Mouse (Mus musculus): Measurements from ENCODE around the gene Gpam. TPM values are rescaled to one million over a fixed set of nuclear protein-coding genes. Genes with fewer than 3 reads are reported as not detected.
"Not testable (repeated sequence)": the region's sequence is repeated elsewhere in the genome, so short reads cannot be mapped to it uniquely, and the experiment has no call there.

Gpam gene
- 20.1 and 20.6 TPM in 2 replicates for polyA plus RNA-seq (2015; fragmentation: Nextera tagmentation; extraction: Ambion mirVana)

DNA sequence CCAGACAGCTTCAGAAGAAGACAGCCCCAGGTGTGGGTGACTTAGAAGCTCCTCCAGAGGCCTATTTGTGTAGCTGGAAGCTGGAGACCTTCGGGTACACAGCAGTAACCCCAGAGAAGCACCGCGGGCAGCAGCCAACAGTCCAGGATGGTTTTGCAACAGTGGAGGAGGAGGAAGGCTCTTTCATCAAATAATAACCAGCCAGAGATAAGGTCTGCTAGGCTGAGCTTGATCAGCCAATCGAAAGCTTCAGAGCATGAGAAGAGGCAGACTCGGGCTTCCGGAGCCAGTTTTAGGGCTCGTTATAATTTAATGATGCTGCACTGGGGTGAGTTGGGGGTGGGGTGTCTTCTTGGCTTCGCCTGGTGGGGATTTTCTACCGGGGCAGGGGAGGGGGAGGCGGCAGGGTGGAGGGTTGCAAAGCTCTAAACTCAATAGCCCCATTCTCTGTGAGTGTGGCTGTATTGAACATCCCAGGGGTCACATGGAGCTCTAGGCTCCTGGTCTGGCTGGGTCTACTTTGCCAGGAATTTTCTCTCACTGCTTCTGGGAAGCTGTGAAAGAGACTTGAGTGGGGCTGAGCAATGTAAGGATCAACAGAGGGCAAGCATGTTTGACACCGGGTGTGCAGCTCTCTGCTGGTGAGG is at the start of gene Gpam:
Gpam (minus strand) TSS at position 167 of the 647 bp plus-strand sequence.
- WGBS = 37% methylated on average over 11 of the region's 11 CpGs
- H3K4me3 ChIP-seq (ENCODE audit: low read length) = peak within 1 kb of the TSS; percentile 12
- peak within 1 kb of the TSS; percentile 28 for H3K4me2 ChIP-seq (replicated peaks; ENCODE audit: low read depth, low read length)

DNA sequence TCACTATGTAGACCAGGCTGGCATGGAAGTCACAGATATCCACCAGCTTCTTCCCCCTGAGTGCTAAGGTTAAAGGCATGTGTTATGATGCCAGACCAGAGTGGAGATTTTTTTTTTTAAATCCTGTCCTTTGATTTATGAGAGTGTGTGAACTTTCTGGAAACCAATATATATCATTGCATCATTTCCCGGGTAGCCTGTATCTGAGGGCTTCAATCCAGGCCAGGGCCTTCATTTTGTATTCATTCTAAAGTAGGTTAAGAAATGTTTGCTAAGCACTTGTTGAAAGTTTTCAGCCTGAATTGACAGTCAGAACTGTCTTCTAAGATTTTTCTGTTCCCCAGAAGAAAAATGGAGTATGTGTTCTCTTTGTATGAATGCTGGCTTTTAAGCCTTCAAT is 44.5 kb upstream of the Gpam start:
- H3K9me3 ChIP-seq (ENCODE audit: low read length) = peaks cover 9% of the 10 kb centered on the region
- no peaks in the 10 kb centered on the region for H3K36me3 ChIP-seq (ENCODE audit: insufficient read depth, low read length)
- no peaks in the 10 kb centered on the region for H3K4me1 ChIP-seq (ENCODE audit: insufficient read depth, low read length)
- H3K4me3 ChIP-seq (ENCODE audit: low read length) = no peak overlapping the region
- H3K27ac ChIP-seq (ENCODE audit: low read length) = no peak overlapping the region
- H3K27me3 ChIP-seq (ENCODE audit: insufficient read depth, low read length) = no peaks in the 10 kb centered on the region
- 46% methylated on average over 1 of the region's 1 CpGs for WGBS
- H3K9ac ChIP-seq (replicated peaks; ENCODE audit: low read length) = no peak overlapping the region
- no peak for ATAC-seq (ENCODE audit: low FRiP score, low TSS enrichment)
- H3K4me2 ChIP-seq (replicated peaks; ENCODE audit: low read depth, low read length) = no peak overlapping the region

More for the DNA sequence above, at the start of gene Gpam:
- Histone ChIP-seq H3K9me3 (ENCODE audit: low read length) (no peaks in the 10 kb centered on the region), H3K27ac (ENCODE audit: low read length) (0 out of 2 replicates have a peak within 1 kb of the TSS, but pooled peaks have one; percentile 57), H3K9ac (replicated peaks; ENCODE audit: low read length) (no peak within 1 kb of the TSS), H3K4me1 (ENCODE audit: insufficient read depth, low read length) (peaks cover 33% of the 10 kb centered on the region), H3K36me3 (ENCODE audit: insufficient read depth, low read length) (no peaks in the 10 kb centered on the region), H3K27me3 (ENCODE audit: insufficient read depth, low read length) (no peaks in the 10 kb centered on the region)
- no peak for ATAC-seq (ENCODE audit: low FRiP score, low TSS enrichment)

DNA sequence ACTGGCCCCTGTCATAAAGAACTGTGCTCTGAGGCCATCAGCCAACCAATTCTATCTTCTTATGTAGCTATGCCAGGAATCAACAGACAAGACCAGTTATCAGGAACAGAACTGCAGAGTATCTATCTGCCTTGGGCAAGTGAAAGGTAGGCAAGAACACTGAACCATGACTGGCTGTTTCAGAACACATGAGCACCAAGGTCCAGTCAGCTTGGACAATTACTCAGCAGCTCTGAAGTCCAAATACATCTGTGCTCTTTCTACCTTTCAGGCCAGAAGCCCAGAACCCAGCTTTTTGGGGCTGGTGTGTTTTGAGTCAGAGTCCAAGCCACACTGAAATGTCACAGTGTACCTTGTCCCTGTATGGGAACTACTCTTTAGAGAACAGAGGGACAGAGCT is 43.4 kb upstream of the Gpam start:
- no peak overlapping the region for H3K4me2 ChIP-seq (replicated peaks; ENCODE audit: low read depth, low read length)
- no peak for ATAC-seq (ENCODE audit: low FRiP score, low TSS enrichment)
- no peaks in the 10 kb centered on the region for H3K36me3 ChIP-seq (ENCODE audit: insufficient read depth, low read length)
- H3K9me3 ChIP-seq (ENCODE audit: low read length) = peaks cover 9% of the 10 kb centered on the region
- no peak overlapping the region for H3K4me3 ChIP-seq (ENCODE audit: low read length)
- no peak overlapping the region for H3K27ac ChIP-seq (ENCODE audit: low read length)
- H3K27me3 ChIP-seq (ENCODE audit: insufficient read depth, low read length) = no peaks in the 10 kb centered on the region
- no peak overlapping the region for H3K9ac ChIP-seq (replicated peaks; ENCODE audit: low read length)
- H3K4me1 ChIP-seq (ENCODE audit: insufficient read depth, low read length) = no peaks in the 10 kb centered on the region

DNA sequence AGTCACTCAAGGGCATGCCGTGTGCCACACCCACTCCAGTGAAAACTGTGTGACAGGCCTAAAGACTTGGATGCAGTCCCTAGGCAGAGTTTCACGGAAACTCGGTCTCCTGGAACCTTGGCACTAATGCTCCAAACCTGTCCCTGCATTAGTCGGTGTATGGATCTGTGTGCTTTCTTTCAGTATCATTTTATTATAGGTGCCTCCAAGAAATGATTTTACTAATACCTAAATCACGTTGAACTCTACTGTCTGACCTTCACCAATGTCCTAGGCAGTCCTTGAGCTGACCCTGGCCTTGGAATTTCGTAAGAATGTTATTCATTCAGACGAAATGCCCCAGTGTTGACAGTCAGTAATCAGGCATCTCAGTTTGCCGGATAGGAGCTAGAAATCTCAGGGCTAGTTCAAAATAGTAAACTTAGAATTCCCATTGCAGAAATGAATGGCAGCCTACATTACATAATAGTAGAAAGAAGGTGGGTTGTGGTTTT is 42.2 kb upstream of the Gpam start:
- WGBS = 92% methylated on average over 8 of the region's 8 CpGs

DNA sequence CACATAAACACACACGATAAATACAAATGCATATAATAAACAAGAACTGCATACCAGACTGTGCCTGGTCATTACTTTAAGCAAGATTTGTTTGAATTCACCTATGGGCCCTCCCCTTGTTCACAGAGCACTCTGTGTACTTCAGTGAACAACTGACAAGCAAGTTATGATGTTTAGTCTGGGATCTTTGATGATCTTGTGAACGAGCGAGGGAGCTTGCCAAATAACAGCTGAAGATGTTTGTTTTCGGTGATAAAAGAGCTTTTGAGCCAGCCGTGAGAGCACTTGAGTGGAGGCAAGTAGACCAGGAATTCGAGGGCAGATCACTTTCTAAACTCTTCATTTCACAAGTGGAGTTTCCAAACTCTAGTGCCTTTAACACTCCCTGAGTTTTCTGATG is 41.3 kb upstream of the Gpam start:
- no peak overlapping the region for H3K4me3 ChIP-seq (ENCODE audit: low read length)
- H3K9ac ChIP-seq (replicated peaks; ENCODE audit: low read length) = no peak overlapping the region
- no peaks in the 10 kb centered on the region for H3K27me3 ChIP-seq (ENCODE audit: insufficient read depth, low read length)
- no peak overlapping the region for H3K27ac ChIP-seq (ENCODE audit: low read length)
- no peaks in the 10 kb centered on the region for H3K4me1 ChIP-seq (ENCODE audit: insufficient read depth, low read length)
- H3K9me3 ChIP-seq (ENCODE audit: low read length) = peaks cover 9% of the 10 kb centered on the region
- no peaks in the 10 kb centered on the region for H3K36me3 ChIP-seq (ENCODE audit: insufficient read depth, low read length)
- ATAC-seq (ENCODE audit: low FRiP score, low TSS enrichment) = no peak
- 69% methylated on average over 6 of the region's 6 CpGs for WGBS
- no peak overlapping the region for H3K4me2 ChIP-seq (replicated peaks; ENCODE audit: low read depth, low read length)

More for the DNA sequence above, 42.2 kb upstream of the Gpam start:
- not testable (repeated sequence) for H3K9me3 ChIP-seq (ENCODE audit: low read length); H3K4me3 ChIP-seq (ENCODE audit: low read length); H3K27me3 ChIP-seq (ENCODE audit: insufficient read depth, low read length); H3K9ac ChIP-seq (replicated peaks; ENCODE audit: low read length); ATAC-seq (ENCODE audit: low FRiP score, low TSS enrichment); H3K4me1 ChIP-seq (ENCODE audit: insufficient read depth, low read length); H3K27ac ChIP-seq (ENCODE audit: low read length); H3K36me3 ChIP-seq (ENCODE audit: insufficient read depth, low read length); H3K4me2 ChIP-seq (replicated peaks; ENCODE audit: low read depth, low read length)

DNA sequence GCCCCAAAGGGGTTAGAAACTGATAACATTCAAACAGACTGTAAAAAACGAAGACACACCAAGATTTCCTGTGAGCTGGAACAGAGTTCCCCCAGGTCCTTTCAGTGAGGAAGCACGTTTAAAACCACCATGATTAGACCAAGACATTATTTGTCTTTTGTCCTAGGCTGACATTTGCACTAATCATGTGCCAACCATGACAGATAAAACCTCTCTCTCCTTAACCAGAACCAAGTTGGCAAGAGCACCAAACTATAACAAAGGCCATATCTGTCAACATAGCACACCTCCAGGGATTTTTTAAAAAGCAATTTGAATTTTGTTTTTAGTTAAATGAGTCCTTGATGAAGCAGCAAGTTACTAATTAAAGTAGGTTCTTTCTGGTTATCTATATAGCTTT is 40.7 kb upstream of the Gpam start:
- no peak overlapping the region for H3K4me2 ChIP-seq (replicated peaks; ENCODE audit: low read depth, low read length)
- H3K9me3 ChIP-seq (ENCODE audit: low read length) = peaks cover 9% of the 10 kb centered on the region
- no peaks in the 10 kb centered on the region for H3K36me3 ChIP-seq (ENCODE audit: insufficient read depth, low read length)
- H3K9ac ChIP-seq (replicated peaks; ENCODE audit: low read length) = no peak overlapping the region
- no peak overlapping the region for H3K4me3 ChIP-seq (ENCODE audit: low read length)
- ATAC-seq (ENCODE audit: low FRiP score, low TSS enrichment) = no peak
- no peaks in the 10 kb centered on the region for H3K27me3 ChIP-seq (ENCODE audit: insufficient read depth, low read length)
- H3K27ac ChIP-seq (ENCODE audit: low read length) = no peak overlapping the region
- WGBS = 64% methylated on average over 2 of the region's 2 CpGs
- no peaks in the 10 kb centered on the region for H3K4me1 ChIP-seq (ENCODE audit: insufficient read depth, low read length)

DNA sequence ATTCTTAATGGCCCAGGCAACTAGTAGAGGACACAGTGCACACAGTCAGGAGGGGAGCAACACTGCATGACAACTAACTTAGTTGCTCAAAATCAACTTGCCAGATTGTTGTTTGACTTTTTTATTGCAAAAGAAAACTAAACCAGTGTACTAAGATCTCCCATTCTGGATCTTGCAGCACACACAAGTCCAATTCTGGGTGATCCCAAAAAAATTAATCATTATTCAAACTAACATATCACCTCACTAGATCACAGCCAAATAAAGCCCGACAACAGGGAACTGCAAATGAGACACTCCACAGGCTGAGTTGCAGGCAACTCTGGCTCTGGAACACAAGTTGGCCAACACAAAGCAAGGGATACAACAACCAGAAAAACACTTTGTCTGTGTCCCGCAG is 39.7 kb upstream of the Gpam start:
- Histone ChIP-seq H3K4me2 (replicated peaks; ENCODE audit: low read depth, low read length) (no peak overlapping the region), H3K9me3 (ENCODE audit: low read length) (peaks cover 9% of the 10 kb centered on the region), H3K4me1 (ENCODE audit: insufficient read depth, low read length) (no peaks in the 10 kb centered on the region), H3K4me3 (ENCODE audit: low read length) (no peak overlapping the region), H3K27me3 (ENCODE audit: insufficient read depth, low read length) (no peaks in the 10 kb centered on the region), H3K36me3 (ENCODE audit: insufficient read depth, low read length) (no peaks in the 10 kb centered on the region), H3K27ac (ENCODE audit: low read length) (no peak overlapping the region), H3K9ac (replicated peaks; ENCODE audit: low read length) (no peak overlapping the region)
- WGBS = 81% methylated on average over 2 of the region's 2 CpGs
- no peak for ATAC-seq (ENCODE audit: low FRiP score, low TSS enrichment)

DNA sequence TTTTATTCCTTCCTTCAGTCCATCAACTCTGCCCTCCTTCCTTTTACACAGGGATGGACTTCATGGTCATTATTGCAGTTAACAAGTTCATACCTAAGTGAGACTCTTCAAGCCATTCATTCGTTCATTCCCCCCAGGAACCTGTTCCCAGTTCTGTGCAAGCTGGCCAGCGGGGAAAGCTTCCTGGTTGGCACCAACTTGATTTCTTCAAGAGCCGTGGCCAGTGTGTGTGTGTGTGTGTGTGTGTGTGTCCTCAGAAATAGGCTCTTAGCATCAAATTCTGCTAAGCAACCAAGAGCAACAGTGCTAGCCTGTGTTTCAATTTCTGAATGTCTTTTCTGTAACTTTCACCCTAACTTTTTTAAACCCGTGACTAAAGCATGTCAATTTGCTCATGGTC is 38.9 kb upstream of the Gpam start:
- 78% methylated on average over 4 of the region's 4 CpGs for WGBS
- H3K9me3 ChIP-seq (ENCODE audit: low read length) = peaks cover 9% of the 10 kb centered on the region
- no peak overlapping the region for H3K4me2 ChIP-seq (replicated peaks; ENCODE audit: low read depth, low read length)

DNA sequence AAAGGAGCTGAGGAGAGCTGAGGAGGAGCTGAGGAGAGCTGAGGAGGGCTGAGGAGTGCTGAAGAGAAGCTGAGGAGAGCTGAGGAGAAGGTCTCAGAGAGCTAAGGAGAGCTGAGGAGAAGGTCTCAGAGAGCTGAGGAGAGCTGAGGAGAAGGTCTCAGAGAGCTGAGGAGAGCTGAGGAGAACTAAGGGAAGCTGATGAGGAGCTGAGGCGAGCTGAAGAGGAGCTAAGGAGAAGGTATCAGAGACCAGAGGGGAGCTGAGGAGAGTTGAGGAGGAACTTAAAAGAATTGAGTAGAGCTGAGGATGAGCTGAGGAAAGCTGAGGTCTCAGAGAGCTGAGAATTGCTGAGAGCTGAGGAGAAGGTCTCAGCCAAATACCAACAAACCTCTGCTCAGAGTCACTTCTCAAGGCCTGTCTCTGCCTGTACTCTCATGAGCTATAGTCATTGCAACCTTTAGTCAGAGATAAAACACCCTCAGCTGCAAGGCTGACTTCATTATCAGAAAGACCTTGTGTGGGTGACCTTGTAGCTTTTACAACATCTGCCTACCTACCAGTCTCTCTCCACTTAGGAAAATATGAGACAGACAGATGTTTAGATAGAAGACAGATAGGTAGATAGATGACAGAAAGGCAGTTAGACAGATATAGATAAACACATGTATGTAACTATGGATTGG is 38.3 kb upstream of the Gpam start:
- H3K36me3 ChIP-seq (ENCODE audit: insufficient read depth, low read length) = no peaks in the 10 kb centered on the region
- no peak overlapping the region for H3K4me3 ChIP-seq (ENCODE audit: low read length)
- H3K9ac ChIP-seq (replicated peaks; ENCODE audit: low read length) = no peak overlapping the region
- H3K9me3 ChIP-seq (ENCODE audit: low read length) = peaks cover 7% of the 10 kb centered on the region
- no peak overlapping the region for H3K4me2 ChIP-seq (replicated peaks; ENCODE audit: low read depth, low read length)
- 81% methylated on average over 1 of the region's 1 CpGs for WGBS
- H3K27ac ChIP-seq (ENCODE audit: low read length) = no peak overlapping the region
- no peaks in the 10 kb centered on the region for H3K4me1 ChIP-seq (ENCODE audit: insufficient read depth, low read length)
- no peaks in the 10 kb centered on the region for H3K27me3 ChIP-seq (ENCODE audit: insufficient read depth, low read length)
- no peak for ATAC-seq (ENCODE audit: low FRiP score, low TSS enrichment)

More for the DNA sequence above, 38.9 kb upstream of the Gpam start:
- Histone ChIP-seq H3K27me3 (ENCODE audit: insufficient read depth, low read length) (no peaks in the 10 kb centered on the region), H3K4me3 (ENCODE audit: low read length) (no peak overlapping the region), H3K36me3 (ENCODE audit: insufficient read depth, low read length) (no peaks in the 10 kb centered on the region), H3K27ac (ENCODE audit: low read length) (no peak overlapping the region), H3K9ac (replicated peaks; ENCODE audit: low read length) (no peak overlapping the region), H3K4me1 (ENCODE audit: insufficient read depth, low read length) (no peaks in the 10 kb centered on the region)
- no peak for ATAC-seq (ENCODE audit: low FRiP score, low TSS enrichment)

DNA sequence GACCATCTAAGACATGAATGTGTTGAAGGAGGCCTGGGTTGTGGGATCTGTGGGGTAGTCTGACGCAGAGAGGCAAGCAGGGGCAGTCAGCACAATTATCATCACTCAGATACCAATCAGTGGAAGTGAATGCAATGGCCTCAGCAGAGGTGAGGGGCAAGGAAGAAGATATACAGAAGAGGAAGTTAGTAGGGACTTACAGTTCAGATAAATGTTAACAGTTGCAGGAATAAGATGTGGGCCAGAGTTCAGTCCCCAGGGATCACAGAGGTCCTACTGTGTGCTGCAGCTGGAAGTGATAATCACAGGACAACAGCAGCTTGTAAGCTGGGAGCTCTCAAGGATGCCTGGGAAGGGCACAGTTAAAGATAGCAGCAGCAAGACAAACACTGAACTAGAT is 37.1 kb upstream of the Gpam start:
- no peak for ATAC-seq (ENCODE audit: low FRiP score, low TSS enrichment)
- Histone ChIP-seq H3K9ac (replicated peaks; ENCODE audit: low read length) (no peak overlapping the region), H3K9me3 (ENCODE audit: low read length) (no peaks in the 10 kb centered on the region), H3K4me3 (ENCODE audit: low read length) (no peak overlapping the region), H3K4me2 (replicated peaks; ENCODE audit: low read depth, low read length) (no peak overlapping the region), H3K27me3 (ENCODE audit: insufficient read depth, low read length) (no peaks in the 10 kb centered on the region), H3K27ac (ENCODE audit: low read length) (no peak overlapping the region), H3K4me1 (ENCODE audit: insufficient read depth, low read length) (peaks cover 4% of the 10 kb centered on the region; the same call in 1 of the 2 replicates), H3K36me3 (ENCODE audit: insufficient read depth, low read length) (no peaks in the 10 kb centered on the region)
- WGBS = 88% methylated on average over 1 of the region's 1 CpGs
